Mouse (Mus musculus): ENCODE results near the gene Tbx2. TPM values are rescaled to one million over a fixed set of nuclear protein-coding genes. Genes with fewer than 3 reads are reported as not detected.

Tbx2 gene
- polyA plus RNA-seq, 1 experiment from 2014 or later = 4.0 TPM

GRCm38 (mm10) chr11:85889056-85889729 is 56.8 kb downstream of the Tbx2 start:
- Histone ChIP-seq H3K9ac (ENCODE audit: low read length) (no peak overlapping the region), H3K4me1 (ENCODE audit: control insufficient read depth in 2 of 2, insufficient read depth in 2 of 2, low read length in 2 of 2) (peaks cover 4 to 16% of the 10 kb centered on the region in 2 experiments; a peak in 3 of 4 replicates), H3K9me3 (ENCODE audit: control insufficient read depth, low read length) (no peaks in the 10 kb centered on the region), H3K4me3 (ENCODE audit: control insufficient read depth in 1 of 2, insufficient read depth in 1 of 2, low read depth in 1 of 2, low read length in 2 of 2) (no peak overlapping the region), H3K36me3 (ENCODE audit: control insufficient read depth, insufficient read depth, low read length) (no peaks in the 10 kb centered on the region), H3K27me3 (ENCODE audit: control insufficient read depth, insufficient read depth, low read length) (peaks cover 92% of the 10 kb centered on the region), H3K27ac (replicated peaks in 1 of 2; ENCODE audit: control insufficient read depth in 1 of 2, insufficient read depth in 1 of 2, low read depth in 2 of 2, low read length in 2 of 2) (no peak overlapping the region), H3K4me2 (ENCODE audit: low read length) (no peak overlapping the region)
- 43% methylated on average over 8 of the region's 8 CpGs for WGBS
- no peak for ATAC-seq (ENCODE audit: insufficient number of reproducible peaks, insufficient read depth, low FRiP score, low read depth)

DNA sequence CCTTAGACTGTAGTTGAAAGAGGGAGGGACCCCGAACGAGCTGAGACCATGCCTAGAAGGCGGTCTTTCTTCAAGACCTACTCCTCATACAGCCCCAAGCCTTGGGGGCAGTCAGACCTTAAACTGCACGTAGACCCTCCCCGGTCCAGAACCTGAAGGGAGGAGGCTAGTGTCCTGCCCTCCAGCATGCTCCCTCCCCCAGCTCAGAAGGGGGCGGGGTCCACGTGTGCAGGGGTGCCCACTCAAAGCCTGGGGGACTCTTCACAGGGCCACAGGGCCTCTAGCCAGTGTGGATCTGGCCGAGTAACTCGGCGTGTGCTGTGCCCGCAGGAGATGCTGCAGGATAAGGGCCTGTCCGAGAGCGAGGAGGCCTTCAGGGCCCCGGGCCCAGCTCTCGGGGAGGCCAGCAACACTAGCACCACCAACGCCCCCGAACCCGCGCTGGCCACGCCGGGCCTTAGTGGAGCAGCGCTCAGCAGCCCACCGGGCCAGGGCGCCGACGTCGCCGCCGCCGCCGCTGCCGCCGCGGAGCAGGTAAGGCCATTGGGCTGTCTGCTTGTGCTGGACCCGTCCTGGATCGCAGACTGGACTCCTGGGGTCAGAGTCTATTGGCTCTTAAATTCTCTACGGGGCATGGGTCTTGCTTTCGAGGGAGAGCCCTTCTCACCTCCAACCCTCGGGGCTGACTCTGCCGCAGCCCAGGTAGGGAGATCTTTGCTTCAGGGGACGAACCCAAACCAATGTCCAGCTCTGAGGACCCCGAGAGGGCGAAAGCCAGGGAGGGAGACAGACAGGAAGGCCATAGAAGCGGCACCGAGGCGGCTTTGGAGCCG is 57.6 kb downstream of the Tbx2 start:
- ATAC-seq (ENCODE audit: insufficient number of reproducible peaks, insufficient read depth, low FRiP score, low read depth) = 0 out of 2 replicates have a peak, but pooled peaks have one; percentile 16
- 5% methylated on average over 47 of the region's 47 CpGs for WGBS

GRCm38 (mm10) chr11:85890563-85890845 is 58.2 kb downstream of the Tbx2 start:
- ATAC-seq (ENCODE audit: insufficient number of reproducible peaks, insufficient read depth, low FRiP score, low read depth) = no peak
- Histone ChIP-seq H3K9me3 (ENCODE audit: control insufficient read depth, low read length) (no peaks in the 10 kb centered on the region), H3K36me3 (ENCODE audit: control insufficient read depth, insufficient read depth, low read length) (no peaks in the 10 kb centered on the region), H3K27ac (replicated peaks in 1 of 2; ENCODE audit: control insufficient read depth in 1 of 2, insufficient read depth in 1 of 2, low read depth in 2 of 2, low read length in 2 of 2) (no peak overlapping the region), H3K4me1 (ENCODE audit: control insufficient read depth in 2 of 2, insufficient read depth in 2 of 2, low read length in 2 of 2) (peaks cover 11 to 28% of the 10 kb centered on the region in 2 experiments; a peak in 3 of 4 replicates), H3K4me2 (ENCODE audit: low read length) (no peak overlapping the region), H3K9ac (ENCODE audit: low read length) (no peak overlapping the region), H3K27me3 (ENCODE audit: control insufficient read depth, insufficient read depth, low read length) (peaks cover 91% of the 10 kb centered on the region), H3K4me3 (ENCODE audit: control insufficient read depth in 1 of 2, insufficient read depth in 1 of 2, low read depth in 1 of 2, low read length in 2 of 2) (no peak overlapping the region)
- 10% methylated on average over 13 of the region's 13 CpGs for WGBS

More for the DNA sequence above, 57.6 kb downstream of the Tbx2 start:
- Histone ChIP-seq H3K9ac (ENCODE audit: low read length) (no peak overlapping the region), H3K4me2 (ENCODE audit: low read length) (no peak overlapping the region), H3K36me3 (ENCODE audit: control insufficient read depth, insufficient read depth, low read length) (no peaks in the 10 kb centered on the region), H3K4me3 (ENCODE audit: control insufficient read depth in 1 of 2, insufficient read depth in 1 of 2, low read depth in 1 of 2, low read length in 2 of 2) (peak overlapping the region in 1 of 2 experiments; percentile 4; a peak in 1 of 4 replicates), H3K4me1 (ENCODE audit: control insufficient read depth in 2 of 2, insufficient read depth in 2 of 2, low read length in 2 of 2) (peaks cover 9 to 22% of the 10 kb centered on the region in 2 experiments; a peak in 3 of 4 replicates), H3K9me3 (ENCODE audit: control insufficient read depth, low read length) (no peaks in the 10 kb centered on the region), H3K27ac (replicated peaks in 1 of 2; ENCODE audit: control insufficient read depth in 1 of 2, insufficient read depth in 1 of 2, low read depth in 2 of 2, low read length in 2 of 2) (no peak overlapping the region), H3K27me3 (ENCODE audit: control insufficient read depth, insufficient read depth, low read length) (peaks cover 92% of the 10 kb centered on the region)

- no peak for ATAC-seq (ENCODE audit: insufficient number of reproducible peaks, insufficient read depth, low FRiP score, low read depth)
- no peak overlapping the region for H3K4me2 ChIP-seq (ENCODE audit: low read length)
- H3K9ac ChIP-seq (ENCODE audit: low read length) = no peak overlapping the region
- H3K9me3 ChIP-seq (ENCODE audit: control insufficient read depth, low read length) = no peaks in the 10 kb centered on the region
- H3K4me3 ChIP-seq (ENCODE audit: control insufficient read depth in 1 of 2, insufficient read depth in 1 of 2, low read depth in 1 of 2, low read length in 2 of 2) = no peak overlapping the region
- no peak overlapping the region for H3K27ac ChIP-seq (replicated peaks in 1 of 2; ENCODE audit: control insufficient read depth in 1 of 2, insufficient read depth in 1 of 2, low read depth in 2 of 2, low read length in 2 of 2)
- WGBS = 1% methylated on average over 13 of the region's 13 CpGs
- peaks cover 91% of the 10 kb centered on the region for H3K27me3 ChIP-seq (ENCODE audit: control insufficient read depth, insufficient read depth, low read length)
- peaks cover 11 to 28% of the 10 kb centered on the region in 2 experiments; a peak in 3 of 4 replicates for H3K4me1 ChIP-seq (ENCODE audit: control insufficient read depth in 2 of 2, insufficient read depth in 2 of 2, low read length in 2 of 2)
- H3K36me3 ChIP-seq (ENCODE audit: control insufficient read depth, insufficient read depth, low read length) = no peaks in the 10 kb centered on the region
These were observed 58.8 kb downstream of the Tbx2 start for GRCm38 (mm10) chr11:85891010-85891691.

Other genes starting within 250 kb of the Tbx2 start
- not detected in 2 replicates for gene Gm11444, start 17.8 kb downstream of the Tbx2 start, polyA plus RNA-seq (2014; fragmentation: Nextera tagmentation; extraction: Ambion mirVana)
- gene Tbx4, start 53.9 kb downstream of the Tbx2 start, polyA plus RNA-seq (2014; fragmentation: Nextera tagmentation; extraction: Ambion mirVana) = 0.11 and 0.23 TPM in 2 replicates

All from heart, embryonic 14.5 days (tissue).